Mouse (Mus musculus) forebrain, embryonic 15.5 days (tissue): Measurements from ENCODE around the gene Fam92a. TPM values are rescaled to one million over a fixed set of nuclear protein-coding genes. Genes with fewer than 3 reads are reported as not detected.
"Not testable (repeated sequence)": the region's sequence is repeated elsewhere in the genome, so short reads cannot be mapped to it uniquely, and the experiment has no call there.

Experiments
- ATAC-seq: fragments of 200-750 bp; cut with Nextera tagmentation; replicated peaks from 2 replicates; pipeline ENCODE4 v1.8.0; 2017; ENCODE audit warnings: mild to moderate bottlenecking, moderate TSS enrichment, moderate library complexity
- H3K27ac ChIP-seq: fragments of 300-500 bp; sonication (generic); replicated peaks from 2 replicates; pipeline ENCODE4 v1.5.1; 2015; ENCODE audit warnings: mild to moderate bottlenecking, inconsistent platforms
- H3K27me3 ChIP-seq: fragments of 300-500 bp; sonication (generic); 2 replicates; pipeline ENCODE4 v1.6.1; 2015; ENCODE audit warnings: inconsistent platforms
- H3K36me3 ChIP-seq: fragments of 300-500 bp; sonication (generic); 2 replicates; pipeline ENCODE4 v1.6.1; 2015; ENCODE audit warnings: mild to moderate bottlenecking, inconsistent platforms
- H3K4me1 ChIP-seq: fragments of 300-500 bp; sonication (generic); 2 replicates; pipeline ENCODE4 v1.6.1; 2015; ENCODE audit warnings: inconsistent platforms
- H3K4me2 ChIP-seq: fragments of 300-500 bp; sonication (generic); replicated peaks from 2 replicates; pipeline ENCODE4 v1.6.1; 2015; ENCODE audit warnings: mild to moderate bottlenecking, inconsistent platforms
- H3K4me3 ChIP-seq: fragments of 300-500 bp; sonication (generic); 2 replicates; pipeline ENCODE4 v1.5.1; 2015; ENCODE audit warnings: mild to moderate bottlenecking, inconsistent platforms
- H3K9ac ChIP-seq: fragments of 300-500 bp; sonication (generic); replicated peaks from 2 replicates; pipeline ENCODE4 v1.6.1; 2015; ENCODE audit warnings: mild to moderate bottlenecking, inconsistent platforms
- H3K9me3 ChIP-seq: fragments of 300-500 bp; sonication (generic); 2 replicates; pipeline ENCODE4 v1.6.1; 2016; ENCODE audit warnings: inconsistent platforms
- WGBS: fragments of 180-500 bp; shearing (Covaris S2); methylation state at CpG from one replicate; pipeline ENCODE4 v1.1.7; 2015; ENCODE audit warnings: mixed read lengths; 5-methylcytosine and 5-hydroxymethylcytosine counted together
- polyA plus RNA-seq: library from polyadenylated mRNA; unstranded; fragments of >200 nt; fragmentation: Nextera tagmentation; extraction: Ambion mirVana; gene quantifications from 2 replicates; pipeline ENCODE4 v1.2.1, GENCODE M21; 2015

The Fam92a gene
- 94.6 and 103 TPM in 2 replicates for polyA plus RNA-seq

GRCm38 (mm10) chr4:12171318-12172091 lies at the start of gene Fam92a:
Fam92a (minus strand) TSS chr4:12172015.
- peaks cover 13% of the 10 kb centered on the region for H3K4me1 ChIP-seq
- peak within 1 kb of the TSS; percentile 94 for H3K4me3 ChIP-seq
- H3K9me3 ChIP-seq = no peaks in the 10 kb centered on the region
- peak within 1 kb of the TSS; percentile 70 for H3K4me2 ChIP-seq
- peak within 1 kb of the TSS; percentile 94 for H3K27ac ChIP-seq
- peak; percentile 94 for ATAC-seq
- H3K27me3 ChIP-seq = no peaks in the 10 kb centered on the region
- peak within 1 kb of the TSS; percentile 98 for H3K9ac ChIP-seq
- peaks cover 16% of the 10 kb centered on the region for H3K36me3 ChIP-seq
- under 1% methylated on average over 73 of the region's 74 CpGs for WGBS

- ATAC-seq = peak; percentile 38; the same call in 1 of the 2 replicates
Observed at GRCm38 (mm10) chr4:12178992-12179391, 7.2 kb upstream of the Fam92a start.

GRCm38 (mm10) chr4:12170986-12171317 lies 863 bp downstream of the Fam92a start:
- Histone ChIP-seq H3K4me1 (peaks cover 13% of the 10 kb centered on the region), H3K27ac (peak overlapping the region; percentile 94), H3K4me3 (peak overlapping the region; percentile 94), H3K9ac (peak overlapping the region; percentile 98), H3K4me2 (peak overlapping the region; percentile 70), H3K27me3 (no peaks in the 10 kb centered on the region), H3K9me3 (no peaks in the 10 kb centered on the region), H3K36me3 (peaks cover 22% of the 10 kb centered on the region)
- 8% methylated on average over 9 of the region's 9 CpGs for WGBS
- no peak for ATAC-seq

More at GRCm38 (mm10) chr4:12178992-12179391, 7.2 kb upstream of the Fam92a start:
- Histone ChIP-seq H3K27ac (no peak overlapping the region), H3K4me1 (no peaks in the 10 kb centered on the region), H3K27me3 (no peaks in the 10 kb centered on the region), H3K4me3 (no peak overlapping the region), H3K9ac (no peak overlapping the region), H3K9me3 (no peaks in the 10 kb centered on the region), H3K4me2 (no peak overlapping the region), H3K36me3 (no peaks in the 10 kb centered on the region)
- WGBS = 85% methylated on average over 10 of the region's 10 CpGs

- H3K27ac ChIP-seq = no peak overlapping the region
- no peak overlapping the region for H3K9ac ChIP-seq
Observed at GRCm38 (mm10) chr4:12147660-12148059, 24.2 kb downstream of the Fam92a start.

GRCm38 (mm10) chr4:12141516-12141915 lies 30.3 kb downstream of the Fam92a start:
- H3K4me2 ChIP-seq, ATAC-seq, H3K4me1 ChIP-seq, H3K4me3 ChIP-seq, H3K27me3 ChIP-seq, H3K27ac ChIP-seq, H3K9ac ChIP-seq, H3K9me3 ChIP-seq: not testable (repeated sequence)
- peaks cover 10% of the 10 kb centered on the region for H3K36me3 ChIP-seq
- WGBS = 81% methylated on average over 7 of the region's 7 CpGs

More at GRCm38 (mm10) chr4:12147660-12148059, 24.2 kb downstream of the Fam92a start:
- Histone ChIP-seq H3K27me3 (no peaks in the 10 kb centered on the region), H3K4me1 (no peaks in the 10 kb centered on the region), H3K9me3 (peaks cover 10% of the 10 kb centered on the region; the same call in 1 of the 2 replicates), H3K4me3 (no peak overlapping the region), H3K36me3 (peaks cover 32% of the 10 kb centered on the region), H3K4me2 (no peak overlapping the region)
- no peak for ATAC-seq

GRCm38 (mm10) chr4:12140592-12141062 lies 31.2 kb downstream of the Fam92a start:
- H3K4me1 ChIP-seq, H3K9me3 ChIP-seq, H3K36me3 ChIP-seq, H3K27me3 ChIP-seq: not testable (repeated sequence)
- Histone ChIP-seq H3K9ac (peak overlapping the region; percentile 51), H3K4me2 (peak overlapping the region; percentile 39), H3K4me3 (peak overlapping the region; percentile 46), H3K27ac (peak overlapping the region; percentile 50; the same call in 1 of the 2 replicates)
- peak; percentile 87 for ATAC-seq
- WGBS = 12% methylated on average over 22 of the region's 40 CpGs

GRCm38 (mm10) chr4:12140141-12140567 lies 31.7 kb downstream of the Fam92a start, which contains the start of gene Rbm12b1:
Rbm12b1 (plus strand) TSS chr4:12140264.
- Histone ChIP-seq H3K9ac (peak within 1 kb of the TSS; percentile 51), H3K4me3 (peak within 1 kb of the TSS; percentile 46), H3K4me2 (peak within 1 kb of the TSS; percentile 39), H3K27ac (peak within 1 kb of the TSS; percentile 78)
- not testable (repeated sequence) for H3K9me3 ChIP-seq, H3K27me3 ChIP-seq, H3K36me3 ChIP-seq, H3K4me1 ChIP-seq
- peak; percentile 100 for ATAC-seq
- 2% methylated on average over 19 of the region's 32 CpGs for WGBS

Other genes starting within 250 kb of the Fam92a start
- gene Gm10604, start 190.8 kb downstream of the Fam92a start, polyA plus RNA-seq = 0.87 and 0.88 TPM in 2 replicates
- gene Rbm12b2, start 82.6 kb downstream of the Fam92a start, polyA plus RNA-seq = 19.9 and 20.5 TPM in 2 replicates
- 10.1 and 10.2 TPM in 2 replicates for gene Rbm12b1, start 31.8 kb downstream of the Fam92a start, polyA plus RNA-seq